8 mouse cellular contexts compared by ENCODE assay signal in the genomic region with DNA sequence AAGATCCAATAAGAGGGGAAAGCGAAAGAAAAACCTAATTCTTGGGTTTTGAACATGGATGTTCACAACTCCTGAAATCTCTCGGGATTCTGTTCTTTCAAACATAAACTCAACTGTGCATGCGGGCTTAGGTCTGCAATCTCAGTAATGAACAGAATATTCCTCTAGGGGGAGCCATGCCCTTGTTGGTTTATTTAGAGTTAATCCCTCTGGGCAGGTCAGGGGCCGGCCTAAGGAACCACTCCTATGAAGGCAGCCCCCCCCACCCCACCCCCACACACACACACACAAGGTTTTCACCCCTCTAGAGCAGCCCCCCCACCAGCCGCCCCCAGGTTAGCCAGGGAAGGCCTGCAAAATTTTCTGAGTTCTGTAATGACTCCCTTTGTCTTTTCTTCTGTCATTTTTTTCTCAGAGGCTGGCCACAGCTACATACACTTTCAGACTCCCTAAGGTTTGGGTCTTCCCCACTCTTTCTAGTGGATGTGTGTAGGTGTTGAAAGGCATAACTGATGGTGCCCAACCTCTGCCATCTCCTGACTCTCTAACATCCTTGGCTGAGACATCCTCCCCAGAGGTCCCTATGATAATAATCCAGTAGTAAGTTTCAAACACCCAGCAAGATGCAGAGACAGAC. TPM values are rescaled to one million over a fixed set of nuclear protein-coding genes. Genes with fewer than 3 reads are reported as not detected.
DNase-seq lines count a peak whose midpoint lies in the region; TF ChIP-seq lines count a peak whose summit lies in the region.
"Had no signal": no experiment of that assay in that cellular context is flagged by ENCODE, and none has a peak within 500 bp of the region (broad histone marks: within the 10 kb centered on the region; RNA-seq: fewer than 3 reads in every experiment).

No protein-coding gene starts in this region.

- no peaks in the 10 kb centered on the region for H3K4me1 ChIP-seq in ES-E14 (ENCODE audit: control insufficient read depth in 2 of 2, insufficient read depth in 2 of 2, low read length in 2 of 2, poor library complexity in 1 of 2)
- H3K4me1 ChIP-seq: heart, embryonic 13.5 days had no signal

- in situ Hi-C loops in ES-E14 (cut with MboI; ENCODE audit: low sequenced_read_pairs in 2 of 2, unreplicated experiment in 2 of 2): loop anchor here in 1 of 2 experiments (10.0 kb wide), 1 partner anchor 253 kb away; no protein-coding TSS in a partner anchor

- H3K9ac ChIP-seq in ES-E14 (ENCODE audit: insufficient read depth, low read depth, low read length, poor library complexity, severe bottlenecking): no peak overlapping the region
- H3K9ac ChIP-seq: heart, embryonic 13.5 days had no signal

- peak; percentile 19 to 51 for DNase-seq in layer of hippocampus, adult 2 months (ENCODE audit: low spot score in 2 of 2)
- DNase-seq in layer of hippocampus, adult 9-11 months: no peak
- DNase-seq in ES-E14 (ENCODE audit: low read depth, low spot score): peak; percentile 64
- peak; percentile 55 for DNase-seq in brain, adult 2 months (ENCODE audit: low read depth, low spot score)
- DNase-seq in induced T-regulatory cell, adult 2 months (ENCODE audit: low read depth): peak; percentile 83
- peak; percentile 70 for DNase-seq in naive thymus-derived CD4-positive, alpha-beta T cell, adult 2 months (ENCODE audit: low read depth)
- DNase-seq in frontal cortex, postnatal 10 days (ENCODE audit: low spot score in 2 of 2): no peak

- no peaks in the 10 kb centered on the region for H3K9me3 ChIP-seq in ES-E14 (ENCODE audit: control insufficient read depth, insufficient read depth, low read depth, low read length)
- H3K9me3 ChIP-seq: heart, embryonic 13.5 days had no signal

- no peak overlapping the region for H3K4me3 ChIP-seq in layer of hippocampus, adult 2 months
- no peak overlapping the region for H3K4me3 ChIP-seq in ES-E14 (ENCODE audit: insufficient read depth in 1 of 2, low read depth in 1 of 2, low read length in 2 of 2, poor library complexity in 1 of 2, severe bottlenecking in 1 of 2)
- H3K4me3 ChIP-seq: heart, embryonic 13.5 days had no signal

- peak; percentile 77 for TF ChIP-seq CTCF in layer of hippocampus, adult 2 months (conservative IDR thresholded peaks at IDR 0.05)

- no peaks in the 10 kb centered on the region for H3K36me3 ChIP-seq in ES-E14 (ENCODE audit: control insufficient read depth, insufficient read depth, low read length, poor library complexity, severe bottlenecking)
- H3K36me3 ChIP-seq: heart, embryonic 13.5 days had no signal

- H3K27ac ChIP-seq in layer of hippocampus, adult 2 months: no peak overlapping the region
- no peak overlapping the region for H3K27ac ChIP-seq in ES-E14 (ENCODE audit: insufficient read depth, low read depth, low read length, poor library complexity, severe bottlenecking)
- H3K27ac ChIP-seq: heart, embryonic 13.5 days had no signal

TF ChIP-seq in ES-E14, 5 proteins besides CTCF, POLR2A, EP300 and RAD21:
- TF ChIP-seq ZNF384 (IDR thresholded peaks at IDR 0.05; ENCODE audit: low read depth, low read length) (no peak), CHD2 (IDR thresholded peaks at IDR 0.05; ENCODE audit: low read depth, low read length) (peak; percentile 46; the same call in 1 of the 2 replicates), ZC3H11A (IDR thresholded peaks at IDR 0.05; ENCODE audit: borderline replicate concordance, low read depth, low read length) (peak; percentile 89)
TF ChIP-seq in ES-E14: peak in this region for 2.

RNA-seq across cellular contexts. Expression of gene Ankrd55, which starts 16.2 kb away (rescaled TPM):
- 1 to 10 TPM; 2.5 to 3.4 TPM for total RNA-seq in layer of hippocampus, adult 2 months (2021)
- total RNA-seq in ES-E14 (2012; rRNA removed): 0.18 TPM in 1 of 2 replicates, not detected in the other

Comparison
In these comparisons a context has a peak if more than half of its experiments do, and no peak if none do; other contexts are left out.
1. DNase-seq: peak in layer of hippocampus, adult 2 months (2 of 2), ES-E14 (single experiment), brain, adult 2 months (single experiment), induced T-regulatory cell, adult 2 months (single experiment) and naive thymus-derived CD4-positive, alpha-beta T cell, adult 2 months (single experiment); none in layer of hippocampus, adult 9-11 months (single experiment) and frontal cortex, postnatal 10 days (0 of 2).